Mouse (Mus musculus) lung, adult 2 months (tissue): Measurements from ENCODE around the gene Sirt4. TPM values are rescaled to one million over a fixed set of nuclear protein-coding genes. Genes with fewer than 3 reads are reported as not detected.
"Not testable (repeated sequence)": the region's sequence is repeated elsewhere in the genome, so short reads cannot be mapped to it uniquely, and the experiment has no call there.

Experiments used
- DNase-seq: peaks from one replicate; pipeline ENCODE4 v3.0.0; 2022
- H3K4me1 ChIP-seq: fragments of 200-500 bp; 2 replicates; pipeline ENCODE4 v1.6.1; 2011; ENCODE audit warnings: low read length; ENCODE audit not compliant: control insufficient read depth, insufficient read depth
- H3K4me3 ChIP-seq: fragments of 200-500 bp; replicated peaks from 2 replicates; pipeline ENCODE3; 2011; ENCODE audit warnings: low read depth, mild to moderate bottlenecking, control low read depth, low read length; ENCODE audit errors: extremely low read depth
- CTCF ChIP-seq: fragments of 200-500 bp; IDR thresholded peaks from 2 replicates; pipeline ENCODE4 v1.5.1; 2011; ENCODE audit warnings: mild to moderate bottlenecking, low read length, control low read depth; ENCODE audit not compliant: insufficient read depth
- POLR2A ChIP-seq: fragments of 200-500 bp; IDR thresholded peaks from 2 replicates; pipeline ENCODE4 v1.6.1; 2011; ENCODE audit warnings: low read depth, mild to moderate bottlenecking, control low read depth, low read length, borderline replicate concordance; ENCODE audit errors: extremely low read depth
- WGBS: fragments of 180-500 bp; shearing (Covaris S2); methylation state at CpG from one replicate; pipeline ENCODE4 v1.1.7; 2018; 5-methylcytosine and 5-hydroxymethylcytosine counted together
- polyA plus RNA-seq: library from polyadenylated mRNA; depleted of rRNA; stranded (reverse); fragments of >200 nt; gene quantifications from 2 replicates; pipeline ENCODE4 v1.2.3, GENCODE M21; 2012

The Sirt4 gene
- polyA plus RNA-seq, 1 experiment: 38.3 TPM

GRCm38 (mm10) chr5:115507267-115507980, 22.9 kb upstream of the Sirt4 start:
- WGBS: 3% methylated on average over 12 of the region's 12 CpGs
- TF ChIP-seq POLR2A (no peak), CTCF (no peak)
- Histone ChIP-seq H3K4me1 (peaks cover 14% of the 10 kb centered on the region; the same call in 1 of the 2 replicates), H3K4me3 (peak overlapping the region; percentile 84)
- DNase-seq: peak; percentile 39

GRCm38 (mm10) chr5:115506454-115507201, 22.1 kb upstream of the Sirt4 start, which contains the start of gene Pxn:
Pxn (plus strand) TSS chr5:115506676.
- Histone ChIP-seq H3K4me3 (peak within 1 kb of the TSS; percentile 84), H3K4me1 (peaks cover 9% of the 10 kb centered on the region; the same call in 1 of the 2 replicates)
- peak; percentile 91 for DNase-seq
- under 1% methylated on average over 74 of the region's 74 CpGs for WGBS
- peak; percentile 83 for TF ChIP-seq POLR2A
- peak; percentile 72 for TF ChIP-seq CTCF

- not testable (repeated sequence) for H3K4me1 ChIP-seq, DNase-seq, H3K4me3 ChIP-seq
- 69% methylated on average over 4 of the region's 4 CpGs for WGBS
Observed at GRCm38 (mm10) chr5:115505617-115506016, 21.1 kb upstream of the Sirt4 start.

GRCm38 (mm10) chr5:115503035-115503434, 18.5 kb upstream of the Sirt4 start:
- no peak for DNase-seq
- no peak overlapping the region for H3K4me3 ChIP-seq
- H3K4me1 ChIP-seq: 0 out of 2 replicates have a peak, but pooled peaks cover 4% of the 10 kb centered on the region
- TF ChIP-seq POLR2A (no peak), CTCF (no peak)
- WGBS: 59% methylated on average over 12 of the region's 12 CpGs

GRCm38 (mm10) chr5:115500383-115500935, 15.9 kb upstream of the Sirt4 start:
- WGBS: 58% methylated on average over 12 of the region's 12 CpGs
- Histone ChIP-seq H3K4me1 (no peaks in the 10 kb centered on the region), H3K4me3 (no peak overlapping the region)
- no peak for DNase-seq
- no peak for TF ChIP-seq POLR2A
- TF ChIP-seq CTCF: no peak

- H3K4me1 ChIP-seq: no peaks in the 10 kb centered on the region; the same call in 1 of the 2 replicates
- 56% methylated on average over 9 of the region's 9 CpGs for WGBS
- TF ChIP-seq POLR2A (no peak), CTCF (no peak)
- no peak overlapping the region for H3K4me3 ChIP-seq
- DNase-seq: no peak
Observed at GRCm38 (mm10) chr5:115498307-115499240, 14.0 kb upstream of the Sirt4 start.

- H3K4me1 ChIP-seq: peaks cover under 1% of the 10 kb centered on the region
- WGBS: 77% methylated on average over 7 of the region's 7 CpGs
- DNase-seq: no peak
- TF ChIP-seq CTCF (no peak), POLR2A (no peak)
- no peak overlapping the region for H3K4me3 ChIP-seq
Observed at GRCm38 (mm10) chr5:115497033-115497432, 12.5 kb upstream of the Sirt4 start.

GRCm38 (mm10) chr5:115495618-115496017, 11.1 kb upstream of the Sirt4 start:
- H3K4me1 ChIP-seq, H3K4me3 ChIP-seq, DNase-seq: not testable (repeated sequence)
- 84% methylated on average over 3 of the region's 3 CpGs for WGBS

GRCm38 (mm10) chr5:115493441-115493840, 8.9 kb upstream of the Sirt4 start:
- no peak overlapping the region for H3K4me3 ChIP-seq
- TF ChIP-seq CTCF (no peak), POLR2A (no peak)
- WGBS: 33% methylated on average over 5 of the region's 5 CpGs
- no peak for DNase-seq
- peaks cover 6% of the 10 kb centered on the region for H3K4me1 ChIP-seq
